Mouse (Mus musculus) intestine, postnatal 0 days (tissue): ENCODE results near the gene Tubb1. TPM values are rescaled to one million over a fixed set of nuclear protein-coding genes. Genes with fewer than 3 reads are reported as not detected.

Experiments
- ATAC-seq: fragments of 200-750 bp; cut with Nextera tagmentation; 2 replicates; pipeline ENCODE4 v1.8.0; 2017; ENCODE audit warnings: mild to moderate bottlenecking, moderate TSS enrichment, moderate library complexity
- H3K27ac ChIP-seq: fragments of 300-500 bp; sonication (generic); 2 replicates; pipeline ENCODE4 v1.5.1; 2014; ENCODE audit warnings: mild to moderate bottlenecking, low read depth, low read length, moderate library complexity
- H3K27me3 ChIP-seq: fragments of 300-500 bp; sonication (generic); replicated peaks from 2 replicates; pipeline ENCODE4 v1.6.1; 2014; ENCODE audit warnings: low read length, mixed read lengths; ENCODE audit not compliant: control insufficient read depth, insufficient read depth
- H3K36me3 ChIP-seq: fragments of 300-500 bp; sonication (generic); 2 replicates; pipeline ENCODE4 v1.6.1; 2014; ENCODE audit warnings: mild to moderate bottlenecking, moderate library complexity; ENCODE audit not compliant: control insufficient read depth, insufficient read depth
- H3K4me1 ChIP-seq: fragments of 300-500 bp; sonication (generic); replicated peaks from 2 replicates; pipeline ENCODE4 v1.6.1; 2014; ENCODE audit warnings: antibody characterized with exemption, low read length, mixed read lengths; ENCODE audit not compliant: control insufficient read depth, insufficient read depth
- H3K4me2 ChIP-seq: fragments of 300-500 bp; sonication (generic); replicated peaks from 2 replicates; pipeline ENCODE4 v1.6.1; 2014; ENCODE audit warnings: low read depth, mild to moderate bottlenecking, moderate library complexity
- H3K4me3 ChIP-seq: fragments of 300-500 bp; sonication (generic); 2 replicates; pipeline ENCODE4 v1.5.1; 2014; ENCODE audit warnings: low read depth, low read length
- H3K9ac ChIP-seq: fragments of 300-500 bp; sonication (generic); 2 replicates; pipeline ENCODE4 v1.6.1; 2014; ENCODE audit warnings: mild to moderate bottlenecking, low read depth, low read length
- H3K9me3 ChIP-seq: fragments of 300-500 bp; sonication (generic); 2 replicates; pipeline ENCODE4 v1.6.1; 2016; ENCODE audit warnings: mixed run types; ENCODE audit not compliant: control insufficient read depth
- CTCF ChIP-seq: sonication (generic); IDR thresholded peaks from 2 replicates; pipeline ENCODE4 v1.5.1; 2016; ENCODE audit warnings: low read depth, mild to moderate bottlenecking, control low read depth, antibody characterized with exemption, moderate library complexity
- WGBS: fragments of 180-500 bp; shearing (Covaris S2); extraction: QIAGEN DNeasy Blood & Tissue Kit; methylation state at CpG from one replicate; pipeline ENCODE4 v1.1.7; 2014; 5-methylcytosine and 5-hydroxymethylcytosine counted together
- polyA plus RNA-seq: library from polyadenylated mRNA; unstranded; fragments of >200 nt; fragmentation: Nextera tagmentation; extraction: Ambion mirVana; gene quantifications from 2 replicates; pipeline ENCODE4 v1.2.1, GENCODE M21; 2015

Tubb1 gene
- polyA plus RNA-seq = not detected in 2 replicates

GRCm38 (mm10) chr2:174450353-174450752 lies at the start of gene Tubb1:
Gene Tubb1, plus strand, starts transcription at chr2:174450695.
- no peak within 1 kb of the TSS for H3K27ac ChIP-seq
- H3K36me3 ChIP-seq = no peaks in the 10 kb centered on the region
- no peak within 1 kb of the TSS for H3K4me3 ChIP-seq
- TF ChIP-seq CTCF = no peak
- WGBS = 73% methylated on average over 4 of the region's 4 CpGs
- no peak within 1 kb of the TSS for H3K4me2 ChIP-seq
- no peaks in the 10 kb centered on the region for H3K4me1 ChIP-seq
- ATAC-seq = no peak
- no peak within 1 kb of the TSS for H3K9ac ChIP-seq
- H3K9me3 ChIP-seq = no peaks in the 10 kb centered on the region
- H3K27me3 ChIP-seq = no peaks in the 10 kb centered on the region

GRCm38 (mm10) chr2:174410222-174410621 lies 40.3 kb upstream of the Tubb1 start:
- no peaks in the 10 kb centered on the region for H3K36me3 ChIP-seq
- 0 out of 2 replicates have a peak, but pooled peaks have one; percentile 33 for ATAC-seq
- H3K27me3 ChIP-seq = no peaks in the 10 kb centered on the region
- 39% methylated on average over 2 of the region's 2 CpGs for WGBS
- H3K9ac ChIP-seq = no peak overlapping the region
- H3K27ac ChIP-seq = no peak overlapping the region
- TF ChIP-seq CTCF = no peak
- no peaks in the 10 kb centered on the region for H3K9me3 ChIP-seq
- no peaks in the 10 kb centered on the region for H3K4me1 ChIP-seq
- no peak overlapping the region for H3K4me2 ChIP-seq
- H3K4me3 ChIP-seq = no peak overlapping the region

- no peaks in the 10 kb centered on the region for H3K36me3 ChIP-seq
- no peak overlapping the region for H3K4me3 ChIP-seq
- H3K27ac ChIP-seq = no peak overlapping the region
- no peak for ATAC-seq
- 0 out of 2 replicates have a peak, but pooled peaks cover 4% of the 10 kb centered on the region for H3K4me1 ChIP-seq
- H3K9me3 ChIP-seq = no peaks in the 10 kb centered on the region
- H3K9ac ChIP-seq = no peak overlapping the region
- TF ChIP-seq CTCF = no peak
- no peak overlapping the region for H3K4me2 ChIP-seq
- H3K27me3 ChIP-seq = no peaks in the 10 kb centered on the region
- WGBS = 66% methylated on average over 7 of the region's 7 CpGs
Observed at GRCm38 (mm10) chr2:174413127-174413526, 37.4 kb upstream of the Tubb1 start.

- Histone ChIP-seq H3K36me3 (peaks cover 9% of the 10 kb centered on the region), H3K4me2 (peak overlapping the region; percentile 97), H3K27me3 (no peaks in the 10 kb centered on the region), H3K4me1 (0 out of 2 replicates have a peak, but pooled peaks cover 4% of the 10 kb centered on the region), H3K9me3 (no peaks in the 10 kb centered on the region), H3K4me3 (peak overlapping the region; percentile 90), H3K9ac (no peak overlapping the region), H3K27ac (no peak overlapping the region)
- no peak for ATAC-seq
- TF ChIP-seq CTCF = no peak
- 39% methylated on average over 18 of the region's 18 CpGs for WGBS
Observed at GRCm38 (mm10) chr2:174415001-174415730, 35.3 kb upstream of the Tubb1 start.

GRCm38 (mm10) chr2:174415731-174416310 lies 34.7 kb upstream of the Tubb1 start, which contains the start of gene Nelfcd:
Gene Nelfcd, plus strand, starts transcription at chr2:174415804.
- peak within 1 kb of the TSS; percentile 97 for H3K4me2 ChIP-seq
- H3K36me3 ChIP-seq = peaks cover 14% of the 10 kb centered on the region
- peak within 1 kb of the TSS; percentile 90 for H3K4me3 ChIP-seq
- H3K9ac ChIP-seq = peak within 1 kb of the TSS; percentile 87
- no peaks in the 10 kb centered on the region for H3K27me3 ChIP-seq
- no peak for TF ChIP-seq CTCF
- no peaks in the 10 kb centered on the region for H3K9me3 ChIP-seq
- under 1% methylated on average over 40 of the region's 40 CpGs for WGBS
- peak within 1 kb of the TSS; percentile 46; the same call in 1 of the 2 replicates for H3K27ac ChIP-seq
- ATAC-seq = peak; percentile 97
- H3K4me1 ChIP-seq = 0 out of 2 replicates have a peak, but pooled peaks cover 4% of the 10 kb centered on the region

GRCm38 (mm10) chr2:174421107-174421506 lies 29.4 kb upstream of the Tubb1 start:
- Histone ChIP-seq H3K36me3 (peaks cover 65% of the 10 kb centered on the region), H3K4me1 (0 out of 2 replicates have a peak, but pooled peaks cover 4% of the 10 kb centered on the region), H3K9me3 (no peaks in the 10 kb centered on the region), H3K27me3 (no peaks in the 10 kb centered on the region), H3K4me3 (no peak overlapping the region), H3K27ac (no peak overlapping the region), H3K4me2 (no peak overlapping the region), H3K9ac (no peak overlapping the region)
- 86% methylated on average over 6 of the region's 6 CpGs for WGBS
- ATAC-seq = no peak
- no peak for TF ChIP-seq CTCF
